Mouse (Mus musculus) spleen, adult 2 months (tissue): ENCODE measurements around the gene Tubd1. TPM values are rescaled to one million over a fixed set of nuclear protein-coding genes. Genes with fewer than 3 reads are reported as not detected.
A peak's percentile ranks its signal among the peaks of the same experiment; 100 is the strongest.

ENCODE experiments used
- DNase-seq, 2 experiments: peaks; one replicate each; pipeline versions ENCODE4 v3.0.0 to v3.0.0-alpha.2; 2012 to 2021; ENCODE audit warnings: low spot score in 2 of 2, low read depth in 1 of 2
- H3K27ac ChIP-seq: fragments of 200-500 bp; 2 replicates; pipeline ENCODE4 v1.5.1; 2012; ENCODE audit warnings: low read length, inconsistent platforms; ENCODE audit not compliant: insufficient read depth
- H3K27me3 ChIP-seq: fragments of 200-500 bp; 2 replicates; pipeline ENCODE4 v1.6.1; 2012; ENCODE audit warnings: mild to moderate bottlenecking, moderate library complexity, low read length, inconsistent platforms; ENCODE audit not compliant: control insufficient read depth, insufficient read depth
- H3K36me3 ChIP-seq: fragments of 200-500 bp; 2 replicates; pipeline ENCODE4 v1.6.1; 2012; ENCODE audit warnings: mild to moderate bottlenecking, low read length, inconsistent platforms; ENCODE audit not compliant: control insufficient read depth, insufficient read depth
- H3K4me1 ChIP-seq: fragments of 200-500 bp; 2 replicates; pipeline ENCODE4 v1.6.1; 2011; ENCODE audit warnings: inconsistent platforms; ENCODE audit not compliant: control insufficient read depth, insufficient read depth, insufficient read length
- H3K4me3 ChIP-seq: fragments of 200-500 bp; 2 replicates; pipeline ENCODE4 v1.5.1; 2011; ENCODE audit warnings: mild to moderate bottlenecking, inconsistent platforms; ENCODE audit not compliant: insufficient read depth, insufficient read length; ENCODE audit errors: extremely low read depth
- CTCF ChIP-seq: fragments of 200-500 bp; IDR thresholded peaks from 2 replicates; pipeline ENCODE4 v1.5.1; 2011; ENCODE audit warnings: mild to moderate bottlenecking, inconsistent platforms; ENCODE audit not compliant: insufficient read depth, insufficient read length, insufficient replicate concordance; ENCODE audit errors: extremely low read depth
- POLR2A ChIP-seq: fragments of 200-500 bp; IDR thresholded peaks from 2 replicates; pipeline ENCODE4 v1.6.1; 2011; ENCODE audit warnings: low read depth, low read length, inconsistent platforms
- WGBS: fragments of 180-500 bp; shearing (Covaris S2); methylation state at CpG from one replicate; pipeline ENCODE4 v1.1.7; 2018; 5-methylcytosine and 5-hydroxymethylcytosine counted together
- polyA plus RNA-seq: library from polyadenylated mRNA; depleted of rRNA; stranded (reverse); fragments of >200 nt; gene quantifications from 2 replicates; pipeline ENCODE4 v1.2.3, GENCODE M21; 2012; rRNA removed

Gene Tubd1
- polyA plus RNA-seq, 1 experiment: 2.2 TPM

- WGBS: 60% methylated on average over 2 of the region's 2 CpGs
- DNase-seq: no peak
- TF ChIP-seq POLR2A: no peak
- TF ChIP-seq CTCF: no peak
These were observed 62.0 kb downstream of the Tubd1 start for GRCm38 (mm10) chr11:86606621-86607339.

DNA sequence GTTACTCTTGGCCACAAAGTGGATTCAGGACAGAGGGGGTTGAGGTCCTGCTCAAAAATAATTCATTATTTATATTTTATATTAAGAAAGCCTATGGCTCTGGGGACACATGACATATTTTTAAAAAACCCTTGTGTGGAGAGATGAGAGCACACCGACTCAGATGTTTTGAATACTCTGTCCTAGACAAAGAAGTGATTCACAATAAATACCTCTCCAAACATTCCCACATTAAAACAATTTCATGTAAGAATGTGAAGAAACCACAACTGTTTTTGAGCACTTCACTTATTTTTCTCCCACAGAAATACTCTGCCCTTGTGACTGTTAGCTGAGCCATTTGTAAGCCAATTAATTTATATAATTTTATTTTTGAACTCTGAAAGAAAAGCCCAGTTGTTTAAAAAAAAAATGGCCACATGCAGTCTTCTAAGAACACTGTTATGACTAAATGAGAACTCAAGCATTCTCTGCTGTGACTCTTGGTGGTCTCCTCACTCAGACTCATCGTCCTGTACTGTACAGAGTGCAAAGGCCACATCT is 63.1 kb downstream of the Tubd1 start:
- no peak overlapping the region for H3K27ac ChIP-seq
- TF ChIP-seq CTCF (no peak), POLR2A (no peak)
- DNase-seq: no peak
- no peaks in the 10 kb centered on the region; the same call in 1 of the 2 replicates for H3K36me3 ChIP-seq
- H3K4me3 ChIP-seq: no peak overlapping the region
- H3K4me1 ChIP-seq: no peaks in the 10 kb centered on the region; the same call in 1 of the 2 replicates
- WGBS: 87% methylated on average over 2 of the region's 2 CpGs
- no peaks in the 10 kb centered on the region for H3K27me3 ChIP-seq

More at GRCm38 (mm10) chr11:86606621-86607339, 62.0 kb downstream of the Tubd1 start:
- no peaks in the 10 kb centered on the region; the same call in 1 of the 2 replicates for H3K4me1 ChIP-seq
- H3K36me3 ChIP-seq: no peaks in the 10 kb centered on the region; the same call in 1 of the 2 replicates
- 0 out of 2 replicates have a peak overlapping the region, but pooled peaks have one; percentile 15 for H3K27ac ChIP-seq
- H3K4me3 ChIP-seq: no peak overlapping the region
- H3K27me3 ChIP-seq: no peaks in the 10 kb centered on the region

GRCm38 (mm10) chr11:86610239-86610638 is 65.4 kb downstream of the Tubd1 start:
- Histone ChIP-seq H3K4me1 (peaks cover 4% of the 10 kb centered on the region), H3K27me3 (no peaks in the 10 kb centered on the region), H3K27ac (no peak overlapping the region), H3K4me3 (no peak overlapping the region), H3K36me3 (no peaks in the 10 kb centered on the region; the same call in 1 of the 2 replicates)
- WGBS: 60% methylated on average over 3 of the region's 3 CpGs
- TF ChIP-seq POLR2A (no peak), CTCF (no peak)
- DNase-seq: no peak

DNA sequence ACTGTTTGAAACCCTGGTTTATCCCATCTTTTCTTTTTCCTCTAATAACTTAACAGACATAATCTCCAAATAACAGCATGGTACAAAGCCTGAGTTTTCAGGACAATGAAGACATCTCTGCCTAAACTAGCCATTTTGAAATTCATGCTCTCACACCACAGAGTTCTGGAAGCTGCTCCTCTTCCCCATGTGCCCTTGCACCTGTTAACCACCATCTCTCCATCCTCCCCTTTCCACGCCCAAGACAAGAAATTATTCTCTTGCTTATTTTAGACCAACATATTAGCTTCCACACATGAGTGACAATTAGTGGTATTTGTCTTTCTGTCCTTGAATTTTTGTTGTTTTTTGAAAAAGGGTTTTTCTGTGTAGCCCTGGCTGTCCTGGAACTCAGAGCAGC is 67.2 kb downstream of the Tubd1 start:
- no peak for DNase-seq
- no peak overlapping the region for H3K27ac ChIP-seq
- no peaks in the 10 kb centered on the region for H3K27me3 ChIP-seq
- 86% methylated on average over 1 of the region's 1 CpGs for WGBS
- H3K4me1 ChIP-seq: peaks cover 7% of the 10 kb centered on the region; the same call in 1 of the 2 replicates
- H3K4me3 ChIP-seq: no peak overlapping the region
- H3K36me3 ChIP-seq: no peaks in the 10 kb centered on the region
- no peak for TF ChIP-seq CTCF
- no peak for TF ChIP-seq POLR2A

- peaks cover 7% of the 10 kb centered on the region; the same call in 1 of the 2 replicates for H3K4me1 ChIP-seq
- no peaks in the 10 kb centered on the region for H3K36me3 ChIP-seq
- peak overlapping the region; percentile 33; the same call in 1 of the 2 replicates for H3K27ac ChIP-seq
- no peak for TF ChIP-seq POLR2A
- TF ChIP-seq CTCF: no peak
- WGBS: 10% methylated on average over 2 of the region's 2 CpGs
- no peaks in the 10 kb centered on the region for H3K27me3 ChIP-seq
- no peak for DNase-seq
- no peak overlapping the region for H3K4me3 ChIP-seq
These were observed 69.3 kb downstream of the Tubd1 start for GRCm38 (mm10) chr11:86614056-86614530.

GRCm38 (mm10) chr11:86614607-86615006 is 69.8 kb downstream of the Tubd1 start:
- H3K4me1 ChIP-seq: peaks cover 7% of the 10 kb centered on the region; the same call in 1 of the 2 replicates
- H3K4me3 ChIP-seq: no peak overlapping the region
- TF ChIP-seq CTCF (no peak), POLR2A (no peak)
- peak overlapping the region; percentile 66 for H3K27ac ChIP-seq
- H3K36me3 ChIP-seq: no peaks in the 10 kb centered on the region
- 82% methylated on average over 5 of the region's 5 CpGs for WGBS
- no peak for DNase-seq
- H3K27me3 ChIP-seq: no peaks in the 10 kb centered on the region

Other genes with a start within 250 kb of the Tubd1 start
- gene Med13, start 187.4 kb upstream of the Tubd1 start, polyA plus RNA-seq: 22.3 and 23.2 TPM in 2 replicates
- gene Rnft1, start 60.3 kb upstream of the Tubd1 start, polyA plus RNA-seq: 2.9 and 3.1 TPM in 2 replicates
- gene Rps6kb1, start 186 bp upstream of the Tubd1 start, polyA plus RNA-seq: 5.4 and 5.9 TPM in 2 replicates
- gene Vmp1, start 138.8 kb downstream of the Tubd1 start, polyA plus RNA-seq: 30.0 and 30.7 TPM in 2 replicates
- 2.0 and 2.5 TPM in 2 replicates for gene Ptrh2, start 139.0 kb downstream of the Tubd1 start, polyA plus RNA-seq
- 44.9 and 50.4 TPM in 2 replicates for gene Cltc, start 212.6 kb downstream of the Tubd1 start, polyA plus RNA-seq